Mouse (Mus musculus): ENCODE results near the gene Ino80e. TPM values are rescaled to one million over a fixed set of nuclear protein-coding genes. Genes with fewer than 3 reads are reported as not detected.

Gene Ino80e
- polyA plus RNA-seq, 1 experiment from 2014 or later = 79.1 TPM

DNA sequence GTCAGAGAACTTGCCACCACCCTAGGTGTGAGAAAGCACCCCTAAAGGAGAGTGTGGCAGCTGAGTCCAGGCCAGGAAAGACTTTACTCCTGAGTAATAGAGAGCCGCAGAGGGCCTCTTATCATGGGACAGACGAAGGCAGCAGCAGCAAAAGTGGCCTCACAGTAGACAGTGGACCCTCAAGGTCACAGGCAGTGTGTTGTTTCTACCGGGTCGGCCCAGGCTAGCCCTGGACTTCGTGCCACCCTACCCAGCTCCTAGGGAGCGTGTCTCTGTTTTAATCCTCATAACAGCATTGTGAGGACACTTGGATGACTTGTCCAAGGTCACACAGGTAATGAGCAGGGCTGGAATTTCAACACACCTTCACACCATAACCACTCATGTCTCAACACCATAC lies 12.0 kb downstream of the Ino80e start:
- no peak overlapping the region for H3K4me2 ChIP-seq
- peaks cover 24% of the 10 kb centered on the region for H3K4me1 ChIP-seq (replicated peaks)
- no peak overlapping the region for H3K27ac ChIP-seq (replicated peaks)
- H3K27me3 ChIP-seq = peaks cover 46% of the 10 kb centered on the region
- peaks cover 37% of the 10 kb centered on the region for H3K36me3 ChIP-seq
- no peak overlapping the region for H3K4me3 ChIP-seq
- 88% methylated on average over 6 of the region's 6 CpGs for WGBS
- H3K9ac ChIP-seq = no peak overlapping the region
- ATAC-seq (ENCODE audit: low read depth) = no peak
- no peaks in the 10 kb centered on the region for H3K9me3 ChIP-seq

DNA sequence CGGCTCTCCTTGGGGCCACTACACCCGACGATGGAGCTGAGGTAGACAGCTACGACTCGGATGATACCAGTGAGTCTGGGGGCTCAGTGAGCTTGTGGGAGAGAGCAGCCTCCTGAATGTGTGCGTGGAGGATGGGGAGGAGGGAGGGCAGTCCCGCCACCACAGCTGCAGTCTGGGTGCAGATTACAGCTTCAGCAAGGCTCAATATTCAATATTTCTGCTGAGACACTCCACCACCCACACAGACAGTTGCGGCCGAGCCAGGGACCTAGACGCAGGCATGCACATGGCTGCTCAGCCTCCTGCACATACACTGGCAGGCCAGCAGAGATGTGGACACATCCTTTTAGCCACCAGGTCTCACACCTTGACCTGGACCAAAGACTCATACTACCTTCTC lies 13.4 kb downstream of the Ino80e start:
- Histone ChIP-seq H3K9me3 (no peaks in the 10 kb centered on the region), H3K27ac (replicated peaks) (no peak overlapping the region), H3K36me3 (peaks cover 23% of the 10 kb centered on the region), H3K4me1 (replicated peaks) (peaks cover 24% of the 10 kb centered on the region), H3K9ac (peak overlapping the region; percentile 77), H3K4me2 (peak overlapping the region; percentile 98), H3K4me3 (peak overlapping the region; percentile 54), H3K27me3 (peaks cover 46% of the 10 kb centered on the region)
- WGBS = 20% methylated on average over 10 of the region's 10 CpGs
- ATAC-seq (ENCODE audit: low read depth) = peak; percentile 24; the same call in 1 of the 2 replicates

DNA sequence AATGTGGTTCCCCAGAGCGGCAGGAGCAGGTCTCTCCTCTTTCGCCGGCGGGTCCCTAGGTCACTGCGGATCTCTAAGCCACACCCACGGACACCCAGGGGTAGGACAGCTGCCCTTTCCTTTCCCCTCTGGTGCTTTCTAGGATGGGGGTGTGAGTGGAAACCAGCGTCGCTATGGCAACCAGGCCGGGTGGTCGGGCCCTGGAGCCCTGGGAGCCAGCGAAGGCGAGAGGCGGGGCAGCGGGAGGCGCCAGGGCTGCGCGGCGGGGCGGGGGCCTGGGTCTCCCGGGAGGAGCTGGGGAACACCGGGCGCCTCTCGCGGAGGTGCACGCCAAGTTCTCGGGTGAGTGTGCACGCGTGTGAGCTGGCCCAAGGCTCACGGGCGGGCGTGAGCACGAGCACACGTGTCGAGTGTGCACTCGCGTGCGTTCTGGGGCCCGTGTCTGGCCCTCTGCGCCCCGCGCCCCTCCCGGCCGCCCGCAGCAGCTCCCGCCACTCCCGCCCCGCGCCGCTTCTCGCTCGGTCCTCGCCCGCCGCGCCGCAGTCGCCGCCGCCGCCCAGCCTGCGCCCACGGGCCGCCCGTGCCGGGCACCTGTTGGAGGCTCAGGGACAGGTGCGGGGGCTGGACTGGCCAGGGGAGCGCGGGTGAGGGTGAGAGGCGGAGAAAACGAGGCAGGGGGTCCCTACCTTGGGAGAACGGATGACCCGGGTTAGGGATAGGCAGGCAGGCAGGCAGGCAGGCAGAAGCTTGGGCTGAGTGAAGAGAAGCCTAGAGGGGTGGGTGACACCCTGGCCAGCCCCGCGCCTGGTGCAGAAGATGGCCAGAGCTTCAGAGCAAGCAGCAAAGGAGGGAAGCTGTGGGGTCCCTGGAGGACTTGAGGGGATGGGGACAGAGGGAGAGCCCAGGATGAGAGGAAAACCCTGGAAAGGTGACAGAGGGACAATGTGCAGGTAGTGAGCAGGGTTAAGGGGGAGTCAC lies 14.5 kb downstream of the Ino80e start:
- Histone ChIP-seq H3K36me3 (peaks cover 12% of the 10 kb centered on the region), H3K27me3 (peaks cover 52% of the 10 kb centered on the region), H3K4me3 (peak overlapping the region; percentile 54), H3K4me1 (replicated peaks) (peaks cover 24% of the 10 kb centered on the region), H3K9ac (peak overlapping the region; percentile 77), H3K4me2 (peak overlapping the region; percentile 98), H3K27ac (replicated peaks) (no peak overlapping the region), H3K9me3 (no peaks in the 10 kb centered on the region)
- WGBS = under 1% methylated on average over 53 of the region's 74 CpGs
- peak; percentile 40 for ATAC-seq (ENCODE audit: low read depth)

DNA sequence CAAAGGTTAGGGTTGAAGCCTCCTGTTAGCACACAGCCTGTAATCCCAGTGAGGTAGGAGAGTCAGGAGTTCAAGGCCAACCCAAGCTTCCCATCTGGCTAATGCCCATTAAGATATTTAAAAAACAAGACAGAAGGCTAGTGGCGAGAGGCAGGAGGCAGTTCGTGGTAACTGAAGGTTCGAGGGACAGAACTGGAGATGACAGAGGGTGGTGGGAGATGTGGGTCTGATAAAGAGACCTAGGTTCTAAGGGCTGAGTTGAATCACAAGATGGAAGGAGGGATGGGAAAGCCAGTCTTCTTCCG lies 15.1 kb downstream of the Ino80e start, which contains the start of gene Doc2a:
Gene Doc2a (plus strand): TSS at position 301 of the 305 bp plus-strand sequence.
- H3K27me3 ChIP-seq = peaks cover 52% of the 10 kb centered on the region
- H3K4me3 ChIP-seq = peak within 1 kb of the TSS; percentile 54
- peak within 1 kb of the TSS; percentile 98 for H3K4me2 ChIP-seq
- 19% methylated on average over 4 of the region's 4 CpGs for WGBS
- peaks cover 6% of the 10 kb centered on the region for H3K36me3 ChIP-seq
- peak within 1 kb of the TSS; percentile 77 for H3K9ac ChIP-seq
- no peak for ATAC-seq (ENCODE audit: low read depth)
- H3K27ac ChIP-seq (replicated peaks) = no peak within 1 kb of the TSS
- no peaks in the 10 kb centered on the region for H3K9me3 ChIP-seq
- H3K4me1 ChIP-seq (replicated peaks) = peaks cover 24% of the 10 kb centered on the region

DNA sequence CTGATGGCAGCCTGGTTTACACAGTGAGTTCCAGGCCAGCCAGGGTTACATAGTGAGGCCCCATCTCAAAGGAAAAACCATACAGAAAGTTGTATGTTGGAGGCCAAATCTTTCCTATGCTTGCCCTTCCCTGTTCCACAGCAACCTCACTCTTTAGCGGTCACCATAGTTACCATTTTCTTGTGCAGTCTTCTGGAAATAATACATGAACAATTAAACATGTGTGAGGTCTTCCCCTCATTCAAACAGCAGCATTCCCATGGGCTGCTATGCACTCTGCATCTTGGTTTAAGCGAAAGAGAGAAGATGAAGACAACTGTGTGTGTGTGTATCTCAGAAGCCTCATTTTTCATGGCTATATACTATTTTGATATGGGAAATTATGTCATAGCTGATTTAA lies 16.7 kb downstream of the Ino80e start:
- H3K36me3 ChIP-seq = no peaks in the 10 kb centered on the region
- no peaks in the 10 kb centered on the region for H3K9me3 ChIP-seq
- H3K27ac ChIP-seq (replicated peaks) = no peak overlapping the region
- no peak overlapping the region for H3K9ac ChIP-seq
- H3K4me1 ChIP-seq (replicated peaks) = peaks cover 24% of the 10 kb centered on the region
- WGBS = 34% methylated on average over 2 of the region's 2 CpGs
- H3K4me2 ChIP-seq = no peak overlapping the region
- no peak for ATAC-seq (ENCODE audit: low read depth)
- H3K27me3 ChIP-seq = peaks cover 45% of the 10 kb centered on the region
- H3K4me3 ChIP-seq = no peak overlapping the region

DNA sequence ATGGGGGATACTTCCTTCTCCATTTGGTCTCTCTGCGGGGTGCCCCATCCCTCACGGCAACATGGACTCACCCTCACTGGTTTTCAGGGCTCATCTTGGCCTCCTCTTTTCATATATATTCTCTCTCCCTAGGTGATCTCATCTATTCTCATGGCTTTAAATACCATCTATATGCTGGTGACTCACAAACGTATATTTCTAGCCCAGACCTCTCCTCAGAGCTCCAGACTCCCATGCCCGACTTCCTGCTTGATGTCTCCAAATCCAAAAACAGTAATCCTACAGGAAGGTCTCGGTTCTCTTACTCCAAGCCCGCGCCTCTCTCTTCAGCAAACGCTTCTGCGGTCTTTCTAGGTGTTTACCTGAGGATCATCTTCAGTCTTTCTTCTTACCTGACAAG lies 18.9 kb downstream of the Ino80e start:
- H3K36me3 ChIP-seq = no peaks in the 10 kb centered on the region
- H3K27me3 ChIP-seq = peaks cover 23% of the 10 kb centered on the region
- 79% methylated on average over 9 of the region's 9 CpGs for WGBS
- H3K4me2 ChIP-seq = no peak overlapping the region
- H3K9me3 ChIP-seq = no peaks in the 10 kb centered on the region
- ATAC-seq (ENCODE audit: low read depth) = no peak
- no peak overlapping the region for H3K27ac ChIP-seq (replicated peaks)
- peaks cover 12% of the 10 kb centered on the region for H3K4me1 ChIP-seq (replicated peaks)
- no peak overlapping the region for H3K9ac ChIP-seq
- H3K4me3 ChIP-seq = no peak overlapping the region

DNA sequence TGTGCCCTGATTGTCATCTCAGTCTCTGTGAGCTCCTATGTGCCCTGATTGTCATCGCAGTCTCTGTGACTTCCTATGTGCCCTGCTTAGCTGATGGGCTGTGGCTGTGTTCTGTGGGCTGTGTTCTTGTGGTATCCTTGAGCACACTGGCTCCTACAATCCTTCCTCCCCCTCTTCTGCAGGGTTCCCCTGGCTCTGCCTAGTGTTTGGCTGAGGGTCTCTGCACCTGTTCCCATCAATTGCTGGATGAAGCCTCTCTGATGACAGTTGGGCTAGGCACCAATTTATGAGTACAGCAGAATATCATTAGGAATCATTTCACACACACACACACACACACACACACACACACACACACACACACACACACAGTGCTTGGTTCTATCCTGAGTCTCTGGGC lies 28.9 kb downstream of the Ino80e start:
- peaks cover 15% of the 10 kb centered on the region for H3K4me1 ChIP-seq (replicated peaks)
- H3K4me2 ChIP-seq = no peak overlapping the region
- peaks cover 16% of the 10 kb centered on the region for H3K36me3 ChIP-seq
- H3K9me3 ChIP-seq = no peaks in the 10 kb centered on the region
- no peak overlapping the region for H3K27ac ChIP-seq (replicated peaks)
- WGBS = 100% methylated on average over 1 of the region's 1 CpGs
- no peak for ATAC-seq (ENCODE audit: low read depth)
- no peak overlapping the region for H3K9ac ChIP-seq
- H3K27me3 ChIP-seq = peaks cover 2% of the 10 kb centered on the region; the same call in 1 of the 2 replicates
- H3K4me3 ChIP-seq = no peak overlapping the region

DNA sequence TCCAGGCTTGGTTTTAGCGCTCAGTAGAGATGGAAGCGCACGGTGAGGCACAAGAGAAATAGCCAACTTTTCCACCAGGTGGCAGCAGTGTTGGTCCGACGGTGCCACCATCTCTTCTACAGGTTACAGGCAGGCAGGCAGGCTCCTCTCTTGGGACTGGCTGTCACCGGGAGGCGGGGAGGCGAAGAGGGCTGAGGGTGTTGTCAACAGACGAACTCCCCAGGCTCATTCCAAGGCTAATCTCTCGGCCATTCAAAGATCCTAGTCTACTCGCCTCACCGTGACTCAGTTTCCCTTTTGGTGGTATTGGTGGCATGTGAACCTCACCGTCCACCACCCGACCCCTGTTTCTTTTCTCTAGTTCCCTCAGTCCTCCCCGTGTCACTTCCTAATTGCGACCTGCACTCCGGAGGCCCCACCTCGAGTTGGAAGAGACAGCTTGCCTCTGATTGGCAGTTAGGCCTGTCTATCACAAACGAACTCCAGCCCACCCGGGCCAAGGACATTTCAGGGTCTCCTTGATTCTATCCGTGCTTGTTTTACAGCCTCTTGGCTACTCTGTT lies 30.1 kb downstream of the Ino80e start:
- H3K9me3 ChIP-seq = no peaks in the 10 kb centered on the region
- peak overlapping the region; percentile 25 for H3K4me3 ChIP-seq
- peak overlapping the region; percentile 32; the same call in 1 of the 2 replicates for H3K9ac ChIP-seq
- WGBS = 2% methylated on average over 21 of the region's 21 CpGs
- peak overlapping the region; percentile 58 for H3K4me2 ChIP-seq
- H3K36me3 ChIP-seq = peaks cover 23% of the 10 kb centered on the region
- peak; percentile 84 for ATAC-seq (ENCODE audit: low read depth)
- no peak overlapping the region for H3K27ac ChIP-seq (replicated peaks)
- H3K4me1 ChIP-seq (replicated peaks) = peaks cover 20% of the 10 kb centered on the region
- H3K27me3 ChIP-seq = peaks cover 2% of the 10 kb centered on the region; the same call in 1 of the 2 replicates

DNA sequence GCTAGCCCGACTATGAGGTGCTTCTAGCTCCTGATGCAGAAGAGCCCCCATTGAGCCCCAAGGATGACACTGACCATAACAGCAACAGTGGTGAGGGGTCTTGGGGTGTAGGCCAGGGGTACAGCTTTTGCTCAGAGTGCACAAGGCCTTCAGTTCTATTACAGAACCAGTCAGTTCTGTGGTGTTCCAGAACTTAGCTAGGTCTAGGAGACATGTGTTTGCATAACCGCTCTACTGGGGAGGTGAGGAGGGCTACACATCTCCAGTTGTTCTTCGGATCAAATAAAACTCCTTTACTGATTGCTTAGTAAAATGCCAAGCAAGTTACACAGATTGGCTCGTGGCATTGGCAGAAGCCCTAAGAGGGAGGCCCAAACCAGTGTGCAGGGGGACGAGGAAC lies 30.6 kb downstream of the Ino80e start, which contains the start of gene 4930451I11Rik:
Gene 4930451I11Rik (minus strand): TSS at position 101 of the 400 bp plus-strand sequence.
- Histone ChIP-seq H3K27ac (replicated peaks) (no peak within 1 kb of the TSS), H3K4me1 (replicated peaks) (peaks cover 25% of the 10 kb centered on the region), H3K9ac (peak within 1 kb of the TSS; percentile 32; the same call in 1 of the 2 replicates), H3K4me3 (peak within 1 kb of the TSS; percentile 25), H3K36me3 (peaks cover 27% of the 10 kb centered on the region), H3K9me3 (no peaks in the 10 kb centered on the region), H3K27me3 (peaks cover 2% of the 10 kb centered on the region; the same call in 1 of the 2 replicates), H3K4me2 (peak within 1 kb of the TSS; percentile 58)
- WGBS = 62% methylated on average over 5 of the region's 5 CpGs
- 0 out of 2 replicates have a peak, but pooled peaks have one; percentile 10 for ATAC-seq (ENCODE audit: low read depth)

DNA sequence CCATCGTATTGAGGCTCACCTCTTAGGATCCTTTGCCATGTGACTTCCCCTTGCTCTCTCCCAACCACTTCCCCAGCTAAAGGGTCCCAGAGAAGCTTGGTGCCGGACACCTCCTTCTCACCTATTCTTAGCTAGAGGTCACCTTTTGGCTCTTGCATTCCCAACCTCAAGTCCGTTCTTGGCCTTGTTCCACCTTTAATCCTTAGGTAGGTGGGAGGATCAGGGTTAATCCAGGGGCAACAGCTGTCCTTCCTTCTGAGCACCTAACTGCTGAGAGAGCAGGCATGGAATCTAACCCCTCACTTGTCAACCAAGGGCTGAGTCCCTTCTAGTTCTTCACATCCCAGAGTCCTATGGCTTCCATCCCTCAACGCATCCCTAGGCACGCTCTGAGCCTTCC lies 36.2 kb downstream of the Ino80e start:
- 72% methylated on average over 5 of the region's 5 CpGs for WGBS
- ATAC-seq (ENCODE audit: low read depth) = no peak
- Histone ChIP-seq H3K9me3 (no peaks in the 10 kb centered on the region), H3K9ac (peak overlapping the region; percentile 47; the same call in 1 of the 2 replicates), H3K27ac (replicated peaks) (no peak overlapping the region), H3K27me3 (peaks cover 2% of the 10 kb centered on the region; the same call in 1 of the 2 replicates), H3K4me2 (peak overlapping the region; percentile 71), H3K4me1 (replicated peaks) (peaks cover 65% of the 10 kb centered on the region), H3K36me3 (peaks cover 31% of the 10 kb centered on the region), H3K4me3 (no peak overlapping the region)

DNA sequence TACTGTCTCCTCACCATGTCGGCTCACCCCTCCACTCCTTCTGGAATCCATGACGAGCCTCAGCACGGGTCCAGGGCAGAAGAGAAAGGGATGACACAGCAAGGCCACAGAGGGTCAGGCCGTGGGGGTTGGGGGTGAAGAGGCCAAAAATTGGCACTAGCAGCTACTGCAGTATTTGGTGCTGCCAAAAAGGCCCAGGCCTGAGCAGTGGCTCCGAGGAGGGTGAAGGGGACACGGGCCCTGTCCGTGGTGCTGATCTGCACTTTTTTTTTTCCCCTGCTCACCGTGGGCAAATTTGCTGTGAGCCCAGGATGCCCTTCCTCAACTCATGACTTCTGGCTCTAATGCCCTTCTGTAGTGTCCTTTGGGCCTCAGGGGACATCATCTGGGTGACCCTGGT lies 36.8 kb downstream of the Ino80e start:
- Histone ChIP-seq H3K9me3 (no peaks in the 10 kb centered on the region), H3K27me3 (no peaks in the 10 kb centered on the region; the same call in 1 of the 2 replicates), H3K4me1 (replicated peaks) (peaks cover 65% of the 10 kb centered on the region), H3K27ac (replicated peaks) (no peak overlapping the region), H3K9ac (peak overlapping the region; percentile 95), H3K36me3 (peaks cover 31% of the 10 kb centered on the region), H3K4me2 (peak overlapping the region; percentile 71), H3K4me3 (peak overlapping the region; percentile 67)
- WGBS = 27% methylated on average over 8 of the region's 8 CpGs
- ATAC-seq (ENCODE audit: low read depth) = no peak

DNA sequence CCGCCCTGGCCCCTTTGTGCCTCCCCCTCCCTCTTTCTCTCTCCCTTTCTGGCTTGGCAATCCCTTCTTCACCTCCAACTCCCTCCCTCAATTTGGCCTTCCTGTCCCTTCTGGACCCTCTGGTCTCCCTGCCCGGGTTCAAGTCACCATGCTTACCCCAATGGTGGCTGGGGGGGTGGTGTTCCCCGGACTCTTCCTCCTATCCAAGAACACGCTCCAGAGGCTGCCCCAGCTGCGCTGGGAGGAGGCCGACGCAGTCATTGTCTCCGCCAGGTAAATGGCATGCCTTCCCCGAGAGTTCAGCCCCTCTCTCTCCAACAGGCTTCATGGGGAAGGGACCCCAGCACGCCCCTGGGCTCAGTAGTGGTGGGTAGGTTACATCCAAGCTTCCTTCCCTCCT lies 38.2 kb downstream of the Ino80e start:
- peaks cover 54% of the 10 kb centered on the region for H3K4me1 ChIP-seq (replicated peaks)
- H3K27ac ChIP-seq (replicated peaks) = peak overlapping the region; percentile 90
- H3K27me3 ChIP-seq = no peaks in the 10 kb centered on the region; the same call in 1 of the 2 replicates
- peak overlapping the region; percentile 95 for H3K9ac ChIP-seq
- peaks cover 22% of the 10 kb centered on the region for H3K36me3 ChIP-seq
- 8% methylated on average over 10 of the region's 10 CpGs for WGBS
- H3K9me3 ChIP-seq = 0 out of 2 replicates have a peak, but pooled peaks cover 2% of the 10 kb centered on the region
- ATAC-seq (ENCODE audit: low read depth) = peak; percentile 16; the same call in 1 of the 2 replicates
- peak overlapping the region; percentile 67 for H3K4me3 ChIP-seq
- H3K4me2 ChIP-seq = peak overlapping the region; percentile 71

Measured in neural tube, embryonic 13.5 days (tissue).